Mouse (Mus musculus) adrenal gland, adult 8-10 months (tissue): ENCODE results near the gene Dnaja3. TPM values are rescaled to one million over a fixed set of nuclear protein-coding genes. Genes with fewer than 3 reads are reported as not detected.

Experiments
- DNase-seq: peaks from one replicate; pipeline ENCODE4 v3.0.0; 2022
- total RNA-seq, 4 experiments: library from RNA; stranded (reverse); gene quantifications; 2 replicates each; pipeline ENCODE4 v1.2.4; 2022

The Dnaja3 gene
- total RNA-seq, 4 experiments from 2014 or later: 107 to 132 (median 117) TPM

- DNase-seq: peak; percentile 73
Measured at GRCm38 (mm10) chr16:4643670-4644419, 4.1 kb downstream of the Dnaja3 start.

DNA sequence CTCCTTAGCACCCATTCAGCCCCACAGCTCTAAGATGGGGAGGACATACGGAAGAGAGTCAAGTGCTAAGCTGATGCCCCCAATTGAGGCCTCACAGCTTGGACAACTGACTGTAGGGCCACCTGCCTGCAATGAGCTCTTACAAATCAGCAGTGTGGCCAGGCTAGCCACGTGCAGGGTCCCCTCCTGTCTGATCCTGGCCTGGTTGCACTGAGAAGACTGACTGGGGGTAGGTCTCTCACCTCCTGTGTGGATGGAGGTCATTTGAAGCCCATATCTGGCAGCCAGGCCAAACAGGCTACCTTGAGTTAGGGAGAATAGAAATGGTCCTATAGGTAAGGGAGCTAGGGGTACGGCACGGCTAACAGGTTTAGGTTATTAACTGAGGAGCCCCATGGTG, 6.1 kb downstream of the Dnaja3 start:
- DNase-seq: no peak

DNA sequence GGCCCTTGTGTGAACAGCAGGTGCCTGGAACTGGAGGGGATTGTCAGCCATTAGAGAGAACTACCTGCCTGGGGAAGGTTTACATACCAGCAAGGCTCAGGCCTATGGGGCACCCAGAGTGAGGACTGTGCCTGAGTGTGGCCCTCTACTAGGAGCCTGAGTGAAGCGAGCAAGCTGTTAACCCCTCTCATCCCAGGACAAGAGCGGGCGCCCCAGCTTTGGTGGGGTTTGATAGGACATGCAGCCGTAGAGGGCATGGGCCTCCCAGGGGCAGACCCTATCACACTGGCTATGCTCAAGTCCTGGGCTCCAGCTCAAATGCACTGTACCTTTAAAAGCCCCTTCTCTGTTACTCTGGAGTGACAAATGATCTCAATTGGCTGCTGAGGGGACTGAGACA, 7.0 kb downstream of the Dnaja3 start:
- no peak for DNase-seq

DNA sequence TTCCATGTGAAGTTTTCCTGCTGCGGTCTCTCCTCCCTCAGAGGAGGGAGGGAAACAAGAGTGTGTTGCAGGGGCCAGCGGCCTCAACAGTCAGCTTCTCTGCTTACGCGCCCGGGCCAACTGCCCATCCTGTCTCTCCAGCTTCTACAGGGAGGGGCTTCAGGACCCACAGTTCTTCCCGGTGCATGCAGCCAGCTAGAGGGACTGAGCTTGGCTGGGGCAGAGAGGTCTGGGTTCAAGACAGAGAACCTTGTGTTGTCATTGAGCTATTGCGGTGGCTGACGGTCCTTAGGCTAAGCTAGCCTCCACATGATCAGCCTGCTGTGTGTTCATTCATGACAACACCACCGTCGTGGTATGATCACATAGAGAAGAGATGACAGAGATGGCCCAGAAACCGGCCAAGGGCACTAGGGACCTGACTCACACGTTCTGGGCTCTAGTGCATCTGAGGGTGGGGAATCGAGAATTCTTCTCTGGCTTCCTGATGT, 7.9 kb downstream of the Dnaja3 start:
- peak; percentile 79 for DNase-seq

- no peak for DNase-seq
Measured at GRCm38 (mm10) chr16:4648416-4649023, 8.7 kb downstream of the Dnaja3 start.

- no peak for DNase-seq
Measured at GRCm38 (mm10) chr16:4649211-4649610, 9.4 kb downstream of the Dnaja3 start.

DNA sequence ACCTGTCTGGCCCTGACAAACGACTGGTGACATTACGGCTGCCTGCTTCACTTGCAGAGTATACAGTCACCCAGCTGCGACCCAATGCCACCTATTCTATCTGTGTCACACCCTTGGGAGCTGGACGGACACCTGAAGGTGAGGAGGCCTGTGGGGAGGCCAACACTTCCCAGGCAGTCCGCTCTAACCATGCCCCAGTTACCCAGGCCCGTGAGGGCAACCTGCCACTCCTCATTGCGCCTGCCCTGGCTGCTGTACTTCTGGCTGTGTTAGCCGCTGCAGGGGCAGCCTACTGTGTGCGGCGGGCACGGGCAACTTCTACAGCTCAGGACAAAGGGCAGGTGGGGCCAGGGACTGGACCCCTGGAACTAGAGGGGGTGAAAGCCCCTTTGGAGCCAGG, 9.9 kb downstream of the Dnaja3 start:
- DNase-seq: no peak

DNA sequence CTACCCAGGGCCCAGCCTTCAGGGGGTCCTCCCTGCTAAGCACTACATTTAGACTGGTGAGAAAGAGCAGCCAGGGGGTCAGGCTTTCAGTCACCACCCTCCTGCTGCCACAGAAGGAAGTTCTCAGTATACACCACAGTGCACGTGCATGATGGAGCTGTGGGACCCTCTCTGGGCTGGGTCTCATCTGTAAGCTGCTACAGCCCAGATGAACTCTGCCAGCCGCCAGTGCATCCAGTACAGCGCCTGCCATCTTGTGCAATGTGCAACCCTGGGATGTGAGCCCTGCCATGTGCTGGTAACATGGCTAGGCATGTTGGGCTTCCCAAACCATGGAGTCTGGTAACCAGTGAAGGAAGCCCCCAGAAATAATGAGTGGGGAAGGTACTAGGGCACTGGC, 10.4 kb downstream of the Dnaja3 start:
- no peak for DNase-seq

DNA sequence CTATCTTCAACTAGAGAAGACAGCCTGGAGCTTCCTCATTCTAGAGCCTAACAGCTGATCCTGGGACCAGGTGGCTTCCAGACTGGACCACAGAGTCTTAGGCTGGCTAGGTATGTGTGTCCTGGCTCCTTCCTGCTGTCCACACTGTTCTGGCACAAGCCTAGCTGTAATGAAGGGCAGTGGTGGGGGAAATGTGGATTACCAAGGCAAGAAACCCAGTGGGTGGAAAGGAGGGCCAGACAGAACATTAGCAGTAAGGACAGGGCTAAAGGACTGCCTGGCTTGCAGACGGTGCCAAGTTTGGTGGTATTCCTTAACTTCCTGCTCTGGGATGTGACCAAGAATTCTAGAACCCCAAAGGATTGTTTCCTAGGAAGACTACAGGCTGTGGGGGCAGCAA, 11.3 kb downstream of the Dnaja3 start:
- no peak for DNase-seq

DNA sequence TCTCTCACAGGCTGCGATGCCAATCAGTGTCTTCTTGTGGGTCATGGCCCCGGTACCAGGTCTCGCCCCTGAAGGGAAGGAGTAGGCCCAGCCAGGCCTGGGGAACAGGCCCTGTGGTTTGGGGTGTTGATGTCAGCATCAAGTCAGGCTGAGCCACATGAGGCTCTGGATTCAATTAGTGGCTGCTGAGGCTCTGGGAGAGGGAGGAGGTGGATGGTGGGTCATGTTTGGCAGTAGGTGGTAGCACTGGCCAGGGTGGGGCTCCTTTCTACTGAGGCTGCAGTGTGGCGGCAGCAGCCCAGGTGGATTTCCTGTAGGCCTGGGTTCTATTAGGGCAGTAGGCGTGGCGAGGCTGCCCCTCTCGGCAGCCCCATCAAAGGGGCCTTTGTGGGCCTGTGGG, 11.8 kb downstream of the Dnaja3 start:
- no peak for DNase-seq

GRCm38 (mm10) chr16:4652707-4653416, 13.1 kb downstream of the Dnaja3 start:
- DNase-seq: no peak

DNA sequence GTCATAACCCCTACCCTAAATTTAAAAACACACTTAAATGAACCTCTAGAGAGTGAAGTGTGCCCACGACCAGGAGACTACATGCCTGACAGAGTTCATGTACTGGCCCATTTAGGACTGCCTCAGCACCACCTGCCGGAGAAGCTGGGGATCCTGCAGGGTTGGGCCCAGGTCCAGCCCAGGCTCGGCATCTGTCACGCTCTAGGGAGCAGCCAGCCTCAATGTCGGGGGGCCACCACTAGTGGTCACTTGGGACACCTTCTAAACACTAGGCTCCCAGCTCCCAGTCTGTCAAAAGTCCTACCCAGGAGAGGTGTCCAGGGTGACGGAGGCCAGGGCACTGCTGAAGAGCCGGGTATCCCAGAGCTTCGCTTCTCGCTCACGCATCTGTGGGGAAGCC, 14.9 kb downstream of the Dnaja3 start:
- no peak for DNase-seq

- no peak for DNase-seq
Measured at GRCm38 (mm10) chr16:4655251-4655734, 15.5 kb downstream of the Dnaja3 start.

GRCm38 (mm10) chr16:4655764-4656570, 16.2 kb downstream of the Dnaja3 start:
- DNase-seq: no peak

- DNase-seq: no peak
Measured at GRCm38 (mm10) chr16:4656571-4657081, 16.8 kb downstream of the Dnaja3 start.

DNA sequence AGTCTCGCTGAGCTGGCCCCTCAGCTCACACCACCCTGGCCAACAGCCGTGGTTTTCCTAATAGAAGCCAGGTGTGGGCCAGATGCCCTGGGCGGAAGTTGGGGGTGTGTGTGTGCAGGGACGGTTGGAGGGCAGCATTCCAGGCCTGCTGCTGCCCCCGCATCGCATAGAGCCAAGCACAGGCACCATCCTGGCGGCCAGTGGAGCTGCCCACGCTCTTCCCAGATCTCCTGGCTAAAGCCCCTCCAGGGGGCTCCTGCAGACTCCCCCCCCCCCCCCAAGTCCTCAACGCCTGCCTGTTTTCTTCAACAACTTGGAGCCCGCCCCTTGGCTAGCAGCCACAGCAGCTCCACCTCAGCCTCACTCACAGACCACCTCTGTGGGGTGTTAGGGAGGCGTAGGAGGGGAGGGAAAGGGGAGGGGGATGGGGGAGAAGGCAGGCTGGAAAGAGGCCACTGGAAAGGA, 19.0 kb downstream of the Dnaja3 start:
- DNase-seq: no peak

GRCm38 (mm10) chr16:4659326-4659725, 19.5 kb downstream of the Dnaja3 start:
- DNase-seq: no peak

DNA sequence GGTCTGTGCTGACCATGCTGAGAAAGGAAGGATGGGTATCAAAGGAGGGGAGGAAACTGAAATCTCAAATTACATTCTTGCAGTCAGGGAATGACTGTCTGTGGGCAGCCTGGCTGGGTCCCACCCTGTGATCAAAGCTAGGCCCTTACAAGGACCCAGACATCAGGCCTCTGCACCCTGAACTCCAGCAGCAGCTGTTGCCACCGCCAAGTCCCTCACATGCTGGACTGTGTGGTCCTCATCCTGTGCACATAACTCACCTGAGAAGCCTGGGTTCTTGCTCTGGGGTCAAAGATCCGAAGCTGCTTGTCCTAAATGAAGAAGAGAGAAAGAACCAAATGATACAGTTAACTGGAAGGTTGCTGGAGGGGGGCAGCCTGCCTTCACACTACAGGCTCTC, 21.8 kb downstream of the Dnaja3 start:
- no peak for DNase-seq

DNA sequence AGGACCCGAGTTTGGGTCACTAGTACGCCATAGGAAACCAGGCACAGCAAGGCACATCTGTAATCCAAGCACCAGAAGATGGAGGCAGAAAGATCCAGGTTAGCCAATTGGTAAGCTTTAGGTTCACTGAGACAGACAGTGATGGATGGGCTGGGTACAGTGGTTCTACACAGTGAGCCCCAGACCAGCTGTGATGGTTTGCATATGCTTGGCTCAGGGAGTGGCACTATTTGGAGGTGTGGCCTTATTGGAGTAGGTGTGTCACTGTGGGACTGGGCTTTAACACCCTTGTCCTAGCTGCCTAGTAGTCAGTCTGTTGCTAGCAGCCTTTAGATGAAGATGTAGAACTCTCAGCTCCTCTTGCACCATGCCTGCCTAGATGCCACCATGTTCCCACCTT, 24.0 kb downstream of the Dnaja3 start:
- DNase-seq: no peak

DNA sequence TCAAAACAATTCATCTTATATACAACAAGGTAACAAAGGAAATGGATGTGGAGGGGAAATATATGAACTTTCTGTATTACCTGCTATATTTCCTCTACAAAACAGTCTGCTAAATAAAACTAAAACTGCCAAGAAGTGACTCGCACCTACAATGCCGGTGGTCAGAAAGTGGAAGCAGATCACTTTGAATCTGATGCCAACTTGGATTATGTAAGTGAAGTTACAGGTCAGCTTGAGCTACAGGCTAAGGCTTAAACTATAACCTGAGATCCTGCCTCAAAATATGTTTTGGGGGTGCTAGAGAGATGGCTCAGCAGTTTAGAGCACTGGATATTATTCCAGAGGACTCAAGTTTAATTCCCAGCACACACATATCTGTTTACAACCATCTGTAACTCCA, 25.9 kb downstream of the Dnaja3 start:
- no peak for DNase-seq

- DNase-seq: peak; percentile 72
Measured at GRCm38 (mm10) chr16:4667190-4667808, 27.5 kb downstream of the Dnaja3 start.

- no peak for DNase-seq
Measured at GRCm38 (mm10) chr16:4670317-4670716, 30.5 kb downstream of the Dnaja3 start.
